21 mouse cellular contexts compared by ENCODE assay signal in genomic region chr14:122312415-122312814, GRCm38 (mm10).
A peak's percentile ranks its signal among the peaks of the same experiment; 100 is the strongest.
DNase-seq lines count a peak whose midpoint lies in the region; ATAC-seq and TF ChIP-seq lines count a peak whose summit lies in the region.
"Had no signal": no experiment of that assay in that cellular context is flagged by ENCODE, and none has a peak within 500 bp of the region (broad histone marks: within the 10 kb centered on the region; RNA-seq: fewer than 3 reads in every experiment).

No protein-coding gene starts in this region.

- no peaks in the 10 kb centered on the region for H3K36me3 ChIP-seq in kidney, adult 2 months (ENCODE audit: control insufficient read depth, insufficient read depth, low read length)
- H3K36me3 ChIP-seq in midbrain, postnatal 0 days (ENCODE audit: insufficient read depth, low read length): no peaks in the 10 kb centered on the region
- H3K36me3 ChIP-seq in midbrain, embryonic 10.5 days: peaks cover 18% of the 10 kb centered on the region
- peaks cover 0 to 7% of the 10 kb centered on the region in 2 experiments; a peak in 2 of 4 replicates for H3K36me3 ChIP-seq in MEL (ENCODE audit: control insufficient read depth in 1 of 2, insufficient read depth in 2 of 2, low read length in 2 of 2)
- H3K36me3 ChIP-seq in stomach, postnatal 0 days (ENCODE audit: control insufficient read depth, insufficient read depth, low read length): no peaks in the 10 kb centered on the region
- H3K36me3 ChIP-seq: hindbrain, embryonic 12.5 days; limb, embryonic 15.5 days had no signal

- TF ChIP-seq POLR2A in kidney, adult 2 months (IDR thresholded peaks at IDR 0.05; ENCODE audit: low read depth, low read length): no peak
- no peak for TF ChIP-seq POLR2A in MEL (IDR thresholded peaks at IDR 0.05; ENCODE audit: control insufficient read depth in 1 of 2, insufficient read depth in 1 of 2, low read depth in 1 of 2, low read length in 2 of 2, poor library complexity in 1 of 2)

- no peak overlapping the region for H3K9ac ChIP-seq in midbrain, postnatal 0 days (replicated peaks; ENCODE audit: low read length, poor library complexity, severe bottlenecking)
- H3K9ac ChIP-seq in MEL (ENCODE audit: control insufficient read depth, low read depth, low read length, poor library complexity, severe bottlenecking): no peak overlapping the region
- no peak overlapping the region for H3K9ac ChIP-seq in stomach, postnatal 0 days (ENCODE audit: low read length)
- H3K9ac ChIP-seq: hindbrain, embryonic 12.5 days; limb, embryonic 15.5 days had no signal

- whole genome bisulfite sequencing in kidney, adult 2 months: 98% methylated on average over 6 of the region's 6 CpGs
- WGBS in midbrain, postnatal 0 days: 92% methylated on average over 6 of the region's 6 CpGs
- WGBS in midbrain, embryonic 10.5 days: 93% methylated on average over 6 of the region's 6 CpGs
- 95% methylated on average over 6 of the region's 6 CpGs for WGBS in stomach, postnatal 0 days

- 0 out of 2 replicates have a peak, but pooled peaks have one; percentile 15 for TF ChIP-seq CTCF in kidney, adult 2 months (conservative IDR thresholded peaks at IDR 0.05; ENCODE audit: insufficient read depth, insufficient read length, low read depth, low read length)
- TF ChIP-seq CTCF in midbrain, postnatal 0 days (IDR thresholded peaks at IDR 0.05): peak; percentile 33; the same call in 1 of the 2 replicates
- TF ChIP-seq CTCF in MEL (IDR thresholded peaks at IDR 0.05 in 2 of 3, conservative IDR thresholded peaks at IDR 0.05 in 1 of 3; ENCODE audit: control insufficient read depth in 1 of 3, insufficient read depth in 1 of 3, low read depth in 2 of 3, low read length in 3 of 3, poor library complexity in 1 of 3, severe bottlenecking in 1 of 3): peak; percentile 32 to 52 (median 44); a peak in 5 of 6 replicates
- TF ChIP-seq CTCF in stomach, postnatal 0 days (IDR thresholded peaks at IDR 0.05; ENCODE audit: low read depth): peak; percentile 15; the same call in 1 of the 2 replicates

- DNase-seq in kidney, adult 2 months: no peak
- DNase-seq in kidney, postnatal 14 days: no peak
- no peak for DNase-seq in midbrain, postnatal 0 days (ENCODE audit: low spot score)
- no peak for DNase-seq in midbrain, embryonic 10.5 days (ENCODE audit: low spot score)
- DNase-seq in MEL (ENCODE audit: low read depth, low spot score): no peak
- no peak for DNase-seq in stomach, postnatal 0 days (ENCODE audit: low spot score)
- DNase-seq in testis, postnatal 10 days (ENCODE audit: low spot score): no peak
- DNase-seq: adrenal gland, postnatal 25 days; cerebellum, adult 9-11 months; gastrocnemius, postnatal 10 days; heart, adult 18-20 months; layer of hippocampus, adult 9-11 months; right cerebral cortex, adult 18-20 months; spleen, adult 18-20 months; thymus, postnatal 25 days had no signal

- ATAC-seq in midbrain, postnatal 0 days (ENCODE audit: low FRiP score): no peak
- no peak for ATAC-seq in stomach, postnatal 0 days (ENCODE audit: low FRiP score, low TSS enrichment)
- ATAC-seq: activated CD4-positive, CD25-positive, alpha-beta regulatory T cell, adult 4 months; lung, postnatal 0 days; midbrain, embryonic 16.5 days had no signal

- no peak overlapping the region for H3K27ac ChIP-seq in kidney, adult 2 months (ENCODE audit: insufficient read depth, low read depth, low read length)
- no peak overlapping the region for H3K27ac ChIP-seq in midbrain, postnatal 0 days (ENCODE audit: low read depth, low read length)
- no peak overlapping the region for H3K27ac ChIP-seq in midbrain, embryonic 10.5 days (replicated peaks)
- H3K27ac ChIP-seq in MEL (ENCODE audit: control insufficient read depth, low read depth, low read length): no peak overlapping the region
- no peak overlapping the region for H3K27ac ChIP-seq in stomach, postnatal 0 days (replicated peaks)
- H3K27ac ChIP-seq: forebrain, embryonic 10.5 days; hindbrain, embryonic 12.5 days; limb, embryonic 15.5 days had no signal

- TF ChIP-seq EP300 in MEL (IDR thresholded peaks at IDR 0.05; ENCODE audit: low read depth in 1 of 2, low read length in 2 of 2): no peak
- no peak for TF ChIP-seq EP300 in stomach, postnatal 0 days (optimal IDR thresholded peaks at IDR 0.05)

- H3K4me3 ChIP-seq in kidney, adult 2 months (ENCODE audit: insufficient read depth, low read depth, low read length): no peak overlapping the region
- no peak overlapping the region for H3K4me3 ChIP-seq in midbrain, postnatal 0 days (ENCODE audit: low read depth, low read length)
- no peak overlapping the region for H3K4me3 ChIP-seq in midbrain, embryonic 10.5 days
- no peak overlapping the region for H3K4me3 ChIP-seq in MEL (ENCODE audit: control insufficient read depth in 1 of 2, insufficient read depth in 1 of 2, low read depth in 2 of 2, low read length in 2 of 2)
- H3K4me3 ChIP-seq in stomach, postnatal 0 days (ENCODE audit: low read depth, low read length): no peak overlapping the region
- H3K4me3 ChIP-seq: forebrain, embryonic 10.5 days; hindbrain, embryonic 12.5 days; limb, embryonic 15.5 days had no signal

- TF ChIP-seq RAD21 in MEL (IDR thresholded peaks at IDR 0.05; ENCODE audit: low read depth, low read length): peak; percentile 23

- H3K27me3 ChIP-seq in kidney, adult 2 months (replicated peaks; ENCODE audit: control insufficient read depth, insufficient read depth, low read length): no peaks in the 10 kb centered on the region
- H3K27me3 ChIP-seq in midbrain, postnatal 0 days (ENCODE audit: insufficient read depth, low read length): no peaks in the 10 kb centered on the region
- no peaks in the 10 kb centered on the region for H3K27me3 ChIP-seq in midbrain, embryonic 10.5 days (ENCODE audit: low read depth, poor library complexity, severe bottlenecking)
- H3K27me3 ChIP-seq in MEL (ENCODE audit: control insufficient read depth in 1 of 2, insufficient read depth in 2 of 2, low read length in 2 of 2): no peaks in the 10 kb centered on the region
- no peaks in the 10 kb centered on the region for H3K27me3 ChIP-seq in stomach, postnatal 0 days (ENCODE audit: control insufficient read depth, insufficient read depth, low read length)
- H3K27me3 ChIP-seq: hindbrain, embryonic 12.5 days; limb, embryonic 15.5 days had no signal

- H3K9me3 ChIP-seq in midbrain, postnatal 0 days (ENCODE audit: low read length): no peaks in the 10 kb centered on the region
- H3K9me3 ChIP-seq in midbrain, embryonic 10.5 days (replicated peaks): peaks cover 7% of the 10 kb centered on the region; the same call in 1 of the 2 replicates
- H3K9me3 ChIP-seq in MEL (replicated peaks; ENCODE audit: insufficient read depth, low read length): no peaks in the 10 kb centered on the region
- H3K9me3 ChIP-seq in stomach, postnatal 0 days (ENCODE audit: control insufficient read depth, low read length): no peaks in the 10 kb centered on the region
- H3K9me3 ChIP-seq: hindbrain, embryonic 12.5 days; limb, embryonic 15.5 days had no signal

- H3K4me2 ChIP-seq in midbrain, postnatal 0 days (ENCODE audit: low read depth, low read length, poor library complexity, severe bottlenecking): no peak overlapping the region
- no peak overlapping the region for H3K4me2 ChIP-seq in stomach, postnatal 0 days (replicated peaks; ENCODE audit: low read depth)
- H3K4me2 ChIP-seq: hindbrain, embryonic 12.5 days; limb, embryonic 15.5 days had no signal

- no peaks in the 10 kb centered on the region for H3K79me2 ChIP-seq in MEL (ENCODE audit: control insufficient read depth, insufficient read depth, low read length, poor library complexity)

- H3K4me1 ChIP-seq in kidney, adult 2 months (ENCODE audit: control insufficient read depth, insufficient read depth, low read length): no peaks in the 10 kb centered on the region; the same call in 1 of the 2 replicates
- no peaks in the 10 kb centered on the region for H3K4me1 ChIP-seq in midbrain, postnatal 0 days (ENCODE audit: insufficient read depth, low read length)
- H3K4me1 ChIP-seq in midbrain, embryonic 10.5 days: no peaks in the 10 kb centered on the region
- H3K4me1 ChIP-seq in MEL (ENCODE audit: control insufficient read depth in 1 of 2, insufficient read depth in 2 of 2, low read length in 2 of 2): peaks cover 7 to 9% of the 10 kb centered on the region in 2 experiments
- no peaks in the 10 kb centered on the region for H3K4me1 ChIP-seq in stomach, postnatal 0 days (replicated peaks; ENCODE audit: control insufficient read depth, insufficient read depth)
- H3K4me1 ChIP-seq: forebrain, embryonic 10.5 days; hindbrain, embryonic 12.5 days; limb, embryonic 15.5 days had no signal

TF ChIP-seq in MEL, 35 proteins besides CTCF, POLR2A, EP300 and RAD21:
- TF ChIP-seq RCOR1 (IDR thresholded peaks at IDR 0.05; ENCODE audit: low read depth, low read length) (no peak), SMC3 (IDR thresholded peaks at IDR 0.05; ENCODE audit: low read depth, low read length) (peak; percentile 15; the same call in 1 of the 2 replicates), MYB (IDR thresholded peaks at IDR 0.05; ENCODE audit: low read depth, low read length) (no peak)
